In the genomic region with DNA sequence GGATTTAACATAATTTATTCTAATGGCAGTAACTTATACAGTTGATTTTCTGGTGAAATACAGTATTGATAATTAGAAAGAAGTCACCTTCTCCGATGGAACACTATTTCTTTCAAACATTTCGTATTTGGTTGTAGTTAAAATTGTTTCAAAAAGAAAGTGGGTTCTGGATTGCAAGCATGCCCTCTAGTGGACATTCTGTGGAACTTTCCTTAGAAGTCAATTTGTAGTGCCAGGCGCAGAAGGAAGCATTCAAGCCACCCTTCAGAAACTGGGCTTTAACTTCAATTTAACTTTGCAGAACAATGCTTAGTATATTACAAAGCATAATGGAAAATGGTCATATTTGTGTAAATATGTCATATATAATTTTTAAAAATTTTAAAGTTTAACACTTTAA, we compare ENCODE assay signal across 8 mouse cellular contexts.
DNase-seq lines count a peak whose midpoint lies in the region; ATAC-seq and TF ChIP-seq lines count a peak whose summit lies in the region.

No protein-coding gene starts in this region.

- H3K4me1 ChIP-seq in embryonic facial prominence, embryonic 11.5 days (ENCODE audit: control insufficient read depth, insufficient read depth, low read length), result no peaks in the 10 kb centered on the region
- no peaks in the 10 kb centered on the region for H3K4me1 ChIP-seq in embryonic facial prominence, embryonic 10.5 days
- H3K4me1 ChIP-seq in stomach, postnatal 0 days (replicated peaks; ENCODE audit: control insufficient read depth, insufficient read depth), result no peaks in the 10 kb centered on the region

- H3K9me3 ChIP-seq in embryonic facial prominence, embryonic 11.5 days (replicated peaks; ENCODE audit: control insufficient read depth, low read length), result no peaks in the 10 kb centered on the region
- no peaks in the 10 kb centered on the region for H3K9me3 ChIP-seq in embryonic facial prominence, embryonic 10.5 days
- no peaks in the 10 kb centered on the region for H3K9me3 ChIP-seq in stomach, postnatal 0 days (ENCODE audit: control insufficient read depth, low read length)

- 25% methylated on average over 3 of the region's 3 CpGs for WGBS in embryonic facial prominence, embryonic 11.5 days
- WGBS in embryonic facial prominence, embryonic 10.5 days, result 35% methylated on average over 3 of the region's 3 CpGs
- 28% methylated on average over 3 of the region's 3 CpGs for WGBS in stomach, postnatal 0 days

- no peak overlapping the region for H3K4me2 ChIP-seq in embryonic facial prominence, embryonic 11.5 days (ENCODE audit: low read depth, low read length)
- no peak overlapping the region for H3K4me2 ChIP-seq in stomach, postnatal 0 days (replicated peaks; ENCODE audit: low read depth)

- no peaks in the 10 kb centered on the region for H3K36me3 ChIP-seq in embryonic facial prominence, embryonic 11.5 days (replicated peaks; ENCODE audit: control insufficient read depth, insufficient read depth, low read depth, low read length)
- no peaks in the 10 kb centered on the region for H3K36me3 ChIP-seq in embryonic facial prominence, embryonic 10.5 days (replicated peaks)
- H3K36me3 ChIP-seq in stomach, postnatal 0 days (ENCODE audit: control insufficient read depth, insufficient read depth, low read length), result no peaks in the 10 kb centered on the region

- TF ChIP-seq CTCF in stomach, postnatal 0 days (IDR thresholded peaks at IDR 0.05; ENCODE audit: low read depth), result peak; percentile 89

- ATAC-seq in embryonic facial prominence, embryonic 11.5 days (replicated peaks; ENCODE audit: insufficient number of reproducible peaks, low FRiP score, low TSS enrichment, low read depth), result no peak
- ATAC-seq in stomach, postnatal 0 days (ENCODE audit: low FRiP score, low TSS enrichment), result no peak

- no peaks in the 10 kb centered on the region for H3K27me3 ChIP-seq in embryonic facial prominence, embryonic 11.5 days (ENCODE audit: control insufficient read depth, insufficient read depth, low read length)
- no peaks in the 10 kb centered on the region for H3K27me3 ChIP-seq in embryonic facial prominence, embryonic 10.5 days (replicated peaks; ENCODE audit: low read depth, poor library complexity, severe bottlenecking)
- H3K27me3 ChIP-seq in stomach, postnatal 0 days (ENCODE audit: control insufficient read depth, insufficient read depth, low read length), result no peaks in the 10 kb centered on the region

- intact Hi-C loops in left cerebral cortex, postnatal 14 days (cut with DNase I), result loop anchor here (5.0 kb wide), 4 partner anchors 304 to 1029 kb away; no protein-coding TSS in a partner anchor
- intact Hi-C loops in left cerebral cortex, postnatal 4 days (cut with DNase I), result loop anchor here (5.0 to 10.0 kb wide), 2 partner anchors 319 to 1022 kb away; no protein-coding TSS in a partner anchor

- peak; percentile 69 for DNase-seq in embryonic facial prominence, embryonic 11.5 days (ENCODE audit: low spot score)
- no peak for DNase-seq in embryonic facial prominence, embryonic 10.5 days (ENCODE audit: low spot score)
- peak; percentile 46 to 50 for DNase-seq in left cerebral cortex, postnatal 14 days (ENCODE audit: low spot score in 2 of 2)
- DNase-seq in left cerebral cortex, postnatal 4 days, result no peak
- DNase-seq in ES-CJ7 (ENCODE audit: low read depth, low spot score), result peak; percentile 41
- DNase-seq in embryo, embryonic 11.5 days (ENCODE audit: low read depth, low spot score), result peak; percentile 27
- DNase-seq in stomach, postnatal 0 days (ENCODE audit: low spot score), result no peak
- DNase-seq in gastrocnemius, postnatal 4 days (ENCODE audit: low spot score in 2 of 2), result no peak

- H3K4me3 ChIP-seq in embryonic facial prominence, embryonic 11.5 days (ENCODE audit: low read depth, low read length), result no peak overlapping the region
- H3K4me3 ChIP-seq in embryonic facial prominence, embryonic 10.5 days, result no peak overlapping the region
- no peak overlapping the region for H3K4me3 ChIP-seq in stomach, postnatal 0 days (ENCODE audit: low read depth, low read length)

- no peak for TF ChIP-seq EP300 in stomach, postnatal 0 days (optimal IDR thresholded peaks at IDR 0.05)

- H3K27ac ChIP-seq in embryonic facial prominence, embryonic 11.5 days (replicated peaks; ENCODE audit: low read depth, low read length), result no peak overlapping the region
- H3K27ac ChIP-seq in embryonic facial prominence, embryonic 10.5 days (replicated peaks), result no peak overlapping the region
- H3K27ac ChIP-seq in stomach, postnatal 0 days (replicated peaks), result no peak overlapping the region

- H3K9ac ChIP-seq in embryonic facial prominence, embryonic 11.5 days (replicated peaks; ENCODE audit: low read length), result no peak overlapping the region
- H3K9ac ChIP-seq in stomach, postnatal 0 days (ENCODE audit: low read length), result no peak overlapping the region

Comparison
In these comparisons a context has a peak if more than half of its experiments do, and no peak if none do; other contexts are left out.
1. DNase-seq: peak in embryonic facial prominence, embryonic 11.5 days (single experiment), left cerebral cortex, postnatal 14 days (2 of 2), ES-CJ7 (single experiment) and embryo, embryonic 11.5 days (single experiment); none in embryonic facial prominence, embryonic 10.5 days (single experiment), left cerebral cortex, postnatal 4 days (single experiment), stomach, postnatal 0 days (single experiment) and gastrocnemius, postnatal 4 days (0 of 2).